Mouse (Mus musculus) layer of hippocampus, adult 8-10 months (tissue): Measurements from ENCODE around the gene Pltp. TPM values are rescaled to one million over a fixed set of nuclear protein-coding genes. Genes with fewer than 3 reads are reported as not detected.
"Not testable (repeated sequence)": the region's sequence is repeated elsewhere in the genome, so short reads cannot be mapped to it uniquely, and the experiment has no call there.

Experiments
- DNase-seq, 2 experiments: peaks; one replicate each; pipeline ENCODE4 v3.0.0; 2022; ENCODE audit warnings: low spot score in 2 of 2
- total RNA-seq, 4 experiments: library from RNA; stranded (reverse); gene quantifications; 2 replicates each; pipeline ENCODE4 v1.2.4; 2022

Gene Pltp
- total RNA-seq, 4 experiments from 2014 or later, result 81.0 to 114 (median 96.0) TPM

DNA sequence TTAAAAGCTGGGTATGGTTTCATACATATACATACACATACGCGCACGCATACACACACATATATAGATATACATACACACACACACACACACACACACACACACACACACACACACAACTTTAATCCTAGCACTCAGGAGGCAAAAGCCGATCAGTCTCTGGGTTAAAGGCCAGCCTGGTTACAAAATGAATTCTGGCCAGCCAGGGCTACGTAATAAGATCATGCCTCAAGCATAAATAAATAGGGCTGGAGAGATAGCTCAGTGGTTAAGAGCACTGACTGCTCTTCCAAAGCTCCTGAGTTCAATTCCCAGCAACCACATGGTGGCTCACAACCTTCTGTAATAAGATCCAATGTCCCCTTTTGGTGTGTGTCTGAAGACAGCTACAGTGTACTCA lies 1.9 kb downstream of the Pltp start:
- DNase-seq, result not testable (repeated sequence)

DNA sequence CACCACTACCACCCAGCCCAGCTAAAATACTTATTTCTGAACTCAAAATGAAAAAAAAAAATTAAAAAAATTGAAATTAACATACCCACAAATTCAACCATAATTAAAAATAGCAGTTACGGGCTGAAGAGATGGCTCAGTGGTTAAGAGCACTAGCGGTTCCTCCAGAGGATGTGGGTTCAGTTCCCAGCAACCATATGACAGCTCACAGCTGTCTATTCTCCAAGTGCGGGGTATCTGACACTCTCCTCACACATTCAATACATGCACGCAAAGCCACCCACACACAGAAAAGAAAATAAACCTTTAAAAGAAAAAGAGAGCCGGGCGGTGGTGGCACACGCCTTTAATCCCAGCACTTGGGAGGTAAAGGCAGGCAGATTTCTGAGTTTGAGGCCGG lies 7.5 kb downstream of the Pltp start:
- DNase-seq, result no peak

DNA sequence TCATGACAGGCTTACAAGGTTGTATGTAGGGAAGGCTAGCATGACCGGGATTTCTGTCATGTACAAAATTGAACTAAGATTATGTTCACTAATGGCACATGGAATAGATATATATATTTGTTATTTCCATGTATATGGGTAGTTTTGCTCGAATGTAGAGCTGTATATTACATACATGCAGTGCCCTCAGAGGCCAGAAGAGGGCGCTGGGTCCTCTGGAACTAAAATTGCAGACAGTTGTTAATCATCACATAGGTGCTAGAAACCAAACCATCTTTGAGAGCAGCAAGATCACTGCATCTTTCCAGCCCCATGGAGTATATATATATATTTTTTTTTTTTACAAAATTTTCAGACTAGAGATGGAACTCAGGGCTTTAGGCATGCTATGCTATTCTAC lies 11.7 kb downstream of the Pltp start:
- no peak for DNase-seq

DNA sequence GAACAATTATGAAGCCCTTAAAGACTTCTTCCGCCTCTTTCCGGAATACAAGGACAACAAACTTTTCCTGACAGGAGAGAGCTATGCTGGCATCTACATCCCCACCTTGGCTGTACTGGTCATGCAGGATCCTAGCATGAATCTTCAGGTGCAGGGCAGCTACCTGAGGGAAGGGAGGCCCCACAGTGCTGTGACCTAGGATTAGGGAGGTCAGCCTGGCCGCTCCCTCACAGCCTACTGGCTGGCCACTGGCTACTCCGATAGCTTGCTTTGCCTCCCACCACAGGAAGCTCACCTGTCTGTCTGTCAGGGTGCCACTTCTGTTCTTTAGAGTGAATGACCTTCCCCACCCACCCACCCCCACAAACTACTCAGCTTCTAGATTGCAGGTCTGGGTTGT lies 22.3 kb downstream of the Pltp start:
- no peak for DNase-seq

DNA sequence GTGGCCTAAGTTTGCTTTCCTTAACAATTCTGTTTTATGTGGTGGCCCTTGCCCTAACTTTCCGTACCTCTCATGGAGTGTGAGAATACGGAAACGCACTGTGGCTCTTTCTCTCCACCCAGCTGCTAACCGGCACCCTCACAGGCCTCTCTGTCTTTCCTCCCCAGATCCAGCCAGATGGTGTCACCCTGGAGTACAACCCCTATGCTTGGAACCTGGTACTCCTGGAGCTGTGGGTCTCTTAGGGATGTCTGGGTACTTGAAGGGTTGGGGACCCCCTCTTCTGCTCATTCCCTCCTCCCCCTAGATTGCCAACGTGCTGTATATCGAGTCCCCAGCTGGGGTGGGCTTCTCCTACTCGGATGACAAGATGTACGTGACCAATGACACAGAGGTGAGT lies 23.0 kb downstream of the Pltp start:
- DNase-seq, result no peak

DNA sequence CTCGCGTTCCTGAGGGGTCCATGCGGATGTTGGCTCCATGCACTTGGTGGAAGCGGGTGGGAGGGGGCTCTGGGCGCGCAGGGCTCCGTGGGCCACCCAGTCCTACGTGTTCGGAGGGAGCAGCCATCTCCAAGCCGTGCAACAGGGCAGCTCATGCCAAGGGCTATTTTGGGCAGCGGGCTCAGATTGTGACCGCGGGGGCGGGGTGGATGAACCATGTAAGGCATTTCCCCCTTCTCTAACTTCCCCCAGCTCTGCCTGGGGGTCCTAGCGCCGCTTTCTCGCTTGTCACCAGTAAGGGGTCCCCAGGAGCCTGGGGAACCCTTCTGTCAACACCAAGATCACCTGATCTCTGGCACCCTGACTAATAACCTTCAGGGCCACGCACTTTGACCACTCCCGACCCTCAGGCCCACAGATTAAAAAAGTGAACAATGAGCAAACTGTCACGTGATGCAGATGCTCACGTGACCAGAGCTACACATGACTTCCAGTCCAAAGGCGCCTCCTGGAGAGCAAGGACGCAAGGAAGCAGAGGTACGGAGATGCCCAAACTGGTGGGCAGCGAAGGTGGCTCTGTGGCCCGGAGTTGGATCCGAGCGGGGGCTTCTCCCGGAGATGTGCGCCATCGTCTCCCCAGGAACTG lies 24.1 kb downstream of the Pltp start, which contains the start of gene Neurl2:
Gene Neurl2, minus strand, starts transcription at position 143 of the 646 bp plus-strand sequence.
- peak; percentile 92 to 95 for DNase-seq

DNA sequence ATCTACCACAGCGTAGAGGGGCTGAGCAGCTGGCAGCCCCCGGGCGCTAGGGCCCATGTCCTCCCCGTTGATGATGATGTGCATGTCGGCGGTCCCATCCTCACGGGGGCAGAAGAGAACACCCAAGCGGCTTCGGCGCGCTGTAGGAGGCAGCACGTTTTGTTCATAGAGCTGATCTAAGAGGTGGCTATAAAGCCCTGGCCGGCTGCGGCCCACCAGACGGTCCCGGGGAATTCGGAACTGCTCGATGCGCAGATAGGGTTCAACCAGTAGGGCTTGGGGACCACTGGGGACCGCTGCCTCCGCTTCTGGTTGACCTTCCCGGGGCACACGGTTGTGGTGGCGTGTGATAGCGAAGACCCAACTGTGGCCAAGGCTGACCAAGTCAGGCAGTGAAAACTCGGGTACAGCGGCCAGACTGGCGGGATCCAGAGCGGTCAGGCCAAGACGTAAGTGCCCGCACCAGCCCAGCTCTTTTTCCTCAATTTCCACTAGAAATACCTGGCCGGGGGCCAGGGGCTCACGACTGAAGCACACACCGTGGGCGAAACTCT lies 24.7 kb downstream of the Pltp start, which contains the start of gene Ctsa:
Gene Ctsa, plus strand, starts transcription at position 126 of the 554 bp plus-strand sequence.
- DNase-seq, result peak; percentile 75 to 80

DNA sequence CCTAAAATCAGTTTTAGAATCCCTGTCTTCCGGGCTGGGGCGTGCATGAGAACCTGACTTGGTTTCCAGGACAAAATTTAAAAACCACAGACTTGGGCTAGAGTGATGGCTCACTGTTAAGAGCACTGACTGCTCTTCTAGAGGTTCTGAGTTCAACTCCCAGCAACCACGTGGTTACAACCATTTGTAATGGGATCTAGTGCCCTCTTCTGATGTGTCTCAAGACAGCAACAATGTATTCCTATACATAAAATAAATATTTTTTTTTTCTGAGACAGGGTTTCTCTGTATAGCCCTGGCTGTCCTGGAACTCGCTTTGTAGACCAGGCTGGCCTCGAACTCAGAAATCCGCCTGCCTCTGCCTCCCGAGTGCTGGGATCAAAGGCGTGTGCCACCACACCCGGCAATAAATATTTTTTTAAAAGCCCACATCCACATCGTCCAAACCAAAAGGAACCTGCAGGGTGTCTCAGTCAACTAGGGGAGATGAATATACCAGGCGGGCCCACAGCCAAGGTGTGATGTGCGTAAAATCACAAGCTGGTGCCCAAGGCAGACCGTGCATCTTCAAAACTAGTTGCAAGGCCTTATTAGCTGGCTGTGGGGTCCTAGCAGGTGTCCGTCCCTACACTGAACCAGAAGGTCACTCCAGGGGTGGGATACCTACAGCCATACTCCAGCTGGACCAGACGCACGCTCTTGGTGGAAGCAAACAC lies 25.3 kb downstream of the Pltp start:
- DNase-seq, result no peak

DNA sequence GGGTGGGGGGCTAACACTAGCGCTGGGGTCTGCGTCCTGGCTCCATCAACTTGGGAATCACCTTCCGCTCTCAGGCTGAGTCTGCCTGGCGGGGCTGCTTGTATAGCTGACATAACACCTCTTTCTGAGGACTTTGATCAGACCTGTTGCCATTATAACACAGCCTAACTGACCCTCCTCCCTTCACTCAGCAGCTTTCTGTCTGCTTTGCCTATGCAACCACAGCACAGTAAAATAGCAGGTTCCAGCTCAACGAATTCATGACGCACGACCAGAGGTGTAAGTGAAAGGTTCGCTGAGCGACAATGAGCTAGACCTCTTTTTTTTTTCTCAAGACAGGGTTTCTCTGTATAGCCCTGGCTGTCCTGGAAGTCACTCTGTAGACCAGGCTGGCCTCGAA lies 26.5 kb downstream of the Pltp start:
- DNase-seq, result no peak

DNA sequence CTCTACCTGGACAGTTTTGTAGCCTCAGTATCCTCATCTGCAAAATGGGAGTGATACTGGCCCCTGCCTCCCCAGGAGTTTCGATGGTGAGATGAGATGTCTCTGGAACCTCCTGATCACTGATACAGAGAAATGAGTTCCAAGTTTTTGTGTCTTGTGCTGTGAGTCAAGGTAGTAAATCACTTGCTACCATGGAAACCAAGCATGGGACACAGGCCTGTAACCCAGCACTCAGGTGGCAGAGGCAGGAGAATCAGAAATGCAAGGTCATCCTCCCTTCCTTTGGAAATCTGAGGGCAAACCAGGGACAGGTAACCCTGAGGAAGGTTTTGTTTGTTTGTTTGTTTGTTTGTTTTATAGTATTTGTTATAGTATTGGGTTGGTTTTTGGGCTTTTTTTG lies 28.4 kb downstream of the Pltp start:
- no peak for DNase-seq

DNA sequence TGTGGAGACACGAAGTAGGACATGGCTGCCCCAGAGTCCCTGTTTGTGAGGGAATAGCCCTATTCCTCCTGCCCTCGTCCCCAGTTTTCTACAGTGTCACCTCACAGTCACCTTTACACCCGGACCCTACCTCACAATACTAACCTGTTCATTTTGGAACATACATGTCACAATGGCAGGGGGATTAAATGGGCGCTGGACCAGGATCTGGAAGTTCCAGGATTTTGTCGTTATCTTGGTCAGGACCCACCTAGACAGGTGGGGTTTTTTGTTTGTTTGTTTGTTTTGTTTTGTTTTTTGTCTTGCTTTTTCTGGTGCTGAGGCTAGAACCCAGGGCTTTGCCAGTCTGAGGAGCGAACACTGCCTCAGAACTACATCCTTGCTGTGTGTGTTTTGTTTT lies 29.1 kb downstream of the Pltp start, which contains the start of gene Spata25:
Gene Spata25, minus strand, starts transcription at position 101 of the 400 bp plus-strand sequence.
- no peak for DNase-seq

DNA sequence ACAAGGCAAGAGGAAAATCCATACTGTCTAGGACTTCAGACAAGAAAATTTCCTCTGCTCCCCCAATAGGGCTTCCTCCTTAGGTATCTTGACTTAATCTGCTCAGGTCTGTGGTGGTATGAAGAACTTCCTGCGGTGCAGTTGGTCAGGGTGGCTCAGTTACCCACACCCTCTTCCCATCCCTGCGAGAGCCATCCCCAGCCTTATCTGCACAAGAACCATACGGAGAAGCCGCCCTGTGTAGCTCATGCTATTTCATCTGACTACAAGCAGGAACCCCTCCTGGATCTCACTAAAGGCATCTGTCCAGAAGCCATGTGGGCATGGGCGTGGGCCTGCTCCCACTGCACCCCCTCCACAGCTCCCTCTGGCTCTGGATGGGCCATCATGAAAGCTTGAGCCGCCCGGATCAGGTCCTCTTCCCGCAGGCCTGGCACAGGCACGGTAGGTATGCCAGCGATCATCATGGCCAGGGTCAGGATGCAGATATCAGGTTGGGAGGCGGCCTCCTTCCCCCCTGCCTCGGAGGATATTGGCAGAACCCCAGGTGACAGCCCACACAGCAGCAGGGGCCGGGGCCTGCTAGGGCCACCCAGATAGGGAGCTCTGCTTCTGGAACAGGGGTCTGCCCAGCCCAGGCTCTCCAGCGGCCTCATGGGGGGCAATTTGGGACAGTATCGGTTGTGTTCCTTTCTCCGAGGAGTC lies 30.2 kb downstream of the Pltp start:
- DNase-seq, result no peak

DNA sequence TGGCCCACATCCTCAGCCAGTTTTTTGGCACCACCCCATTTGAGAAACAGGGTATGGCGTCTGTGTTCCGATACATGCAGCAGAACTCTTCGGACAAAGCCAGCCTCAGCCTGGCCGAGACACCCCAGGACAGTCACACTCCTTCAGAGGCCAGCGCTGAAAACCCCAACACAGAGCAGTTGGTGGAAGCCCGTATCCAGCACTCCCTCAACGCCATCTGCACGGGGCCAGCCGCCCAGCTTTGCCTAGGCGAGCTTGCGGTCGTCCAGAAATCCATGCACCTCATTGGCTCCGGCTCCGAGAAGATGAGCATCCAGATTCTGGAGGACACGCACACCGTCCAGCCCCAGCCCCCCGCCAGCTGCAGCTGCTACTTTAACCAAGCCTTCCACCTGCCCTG lies 32.0 kb downstream of the Pltp start:
- no peak for DNase-seq

DNA sequence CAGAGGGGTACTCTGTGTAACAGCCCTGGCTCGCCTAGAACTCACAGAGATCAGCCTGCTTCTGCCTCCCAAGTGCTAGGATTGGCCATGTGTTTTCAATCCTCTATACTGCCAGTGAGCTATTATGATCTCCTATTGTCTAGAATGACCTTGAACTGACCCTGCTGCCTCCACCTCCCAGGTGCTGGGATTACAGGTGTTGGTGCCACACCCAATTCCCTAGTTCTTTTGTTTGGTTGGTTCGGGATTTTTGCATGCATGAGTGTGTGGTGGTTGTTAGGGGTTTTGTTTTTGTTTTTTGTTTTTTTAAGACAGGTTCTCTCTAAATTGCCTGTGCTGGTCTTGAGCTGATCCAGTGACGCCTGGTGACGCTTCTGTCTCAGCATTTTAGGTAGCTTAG lies 33.5 kb downstream of the Pltp start:
- DNase-seq, result no peak

DNA sequence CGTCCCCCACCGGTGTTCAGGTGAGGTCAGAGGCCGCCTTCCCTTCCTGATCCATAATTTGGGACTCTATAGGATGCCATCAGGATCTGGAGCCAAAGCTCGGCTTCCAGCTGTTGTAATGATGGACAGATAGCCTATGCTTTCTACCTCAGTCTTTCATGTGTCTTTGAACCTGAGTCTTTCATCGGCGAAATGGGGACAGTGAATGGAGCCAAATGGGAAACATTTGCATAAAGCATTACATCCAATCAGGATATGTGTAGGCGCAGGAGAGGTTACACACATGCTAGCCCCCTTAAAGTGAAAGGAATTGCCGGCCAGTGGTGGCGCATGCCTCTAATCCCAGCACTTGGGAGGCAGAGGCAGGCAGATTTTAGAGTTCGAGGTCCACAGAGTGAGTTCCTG lies 34.3 kb downstream of the Pltp start:
- DNase-seq, result no peak

DNA sequence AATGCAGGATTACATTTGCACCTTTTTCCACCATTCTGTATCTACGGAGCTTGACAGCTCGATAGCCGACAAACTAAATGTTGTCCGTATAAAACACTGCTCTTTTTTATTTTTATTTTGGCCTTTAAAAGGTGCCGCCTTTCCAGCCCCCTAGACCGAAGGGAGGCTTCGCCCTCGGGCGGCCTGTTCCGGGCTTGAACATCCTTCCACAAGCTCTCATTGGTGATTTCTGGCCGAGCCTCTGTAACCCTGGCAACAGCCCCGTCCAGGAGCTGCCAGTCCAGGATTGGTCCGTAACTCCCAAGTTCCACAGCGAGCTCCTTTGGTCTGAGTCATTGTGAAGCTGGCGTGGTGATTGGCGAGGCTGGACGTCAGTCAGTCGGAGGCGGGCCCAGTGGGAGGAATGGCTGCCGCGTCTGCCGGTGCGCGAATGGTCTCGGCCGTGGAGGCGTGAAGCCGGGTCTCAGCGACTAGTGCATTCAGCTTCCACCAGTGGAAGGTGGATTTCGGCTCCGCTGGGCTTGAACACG lies 34.8 kb downstream of the Pltp start, which contains the start of gene Zswim1:
Gene Zswim1, plus strand, starts transcription at position 51 of the 530 bp plus-strand sequence.
- peak; percentile 99 to 100 for DNase-seq

DNA sequence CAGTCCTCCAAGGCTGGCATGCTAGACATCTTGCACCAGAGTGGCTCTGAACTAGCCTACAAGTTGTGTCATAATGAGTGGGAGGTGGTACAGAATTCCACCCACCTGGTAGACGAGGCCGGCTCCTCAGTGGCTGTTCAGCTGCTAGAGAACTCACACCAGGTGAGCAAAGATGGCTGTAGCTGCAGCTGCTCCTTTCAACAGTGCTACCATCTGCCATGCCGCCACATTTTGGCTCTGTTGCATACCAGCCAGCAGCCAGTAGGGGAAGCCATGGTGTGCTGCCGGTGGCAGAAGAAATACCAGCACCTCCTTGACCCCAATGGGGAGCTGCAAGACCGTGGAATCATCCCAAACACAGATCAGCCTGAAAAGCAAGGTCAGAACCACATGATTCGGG lies 36.5 kb downstream of the Pltp start:
- DNase-seq, result no peak

DNA sequence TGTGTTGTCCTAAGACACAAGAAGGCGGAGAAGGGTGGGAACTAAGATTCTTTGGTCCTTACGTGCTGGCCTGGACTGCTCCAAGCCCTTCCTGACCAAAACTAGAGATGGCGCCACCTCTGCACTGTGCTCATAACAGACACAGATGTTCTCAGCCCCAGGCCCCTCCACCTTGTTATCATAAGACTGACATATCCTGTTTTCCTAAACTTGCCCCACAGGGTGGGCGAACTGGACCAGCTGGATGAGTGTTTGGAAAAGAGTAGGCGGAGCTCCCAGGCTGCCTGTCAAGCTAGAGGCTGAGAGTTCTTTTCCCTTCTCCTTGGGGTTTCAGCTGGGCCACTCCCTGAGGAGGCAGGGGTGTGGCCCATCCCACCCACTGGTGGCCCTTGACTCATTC lies 39.8 kb downstream of the Pltp start:
- DNase-seq, result no peak

DNA sequence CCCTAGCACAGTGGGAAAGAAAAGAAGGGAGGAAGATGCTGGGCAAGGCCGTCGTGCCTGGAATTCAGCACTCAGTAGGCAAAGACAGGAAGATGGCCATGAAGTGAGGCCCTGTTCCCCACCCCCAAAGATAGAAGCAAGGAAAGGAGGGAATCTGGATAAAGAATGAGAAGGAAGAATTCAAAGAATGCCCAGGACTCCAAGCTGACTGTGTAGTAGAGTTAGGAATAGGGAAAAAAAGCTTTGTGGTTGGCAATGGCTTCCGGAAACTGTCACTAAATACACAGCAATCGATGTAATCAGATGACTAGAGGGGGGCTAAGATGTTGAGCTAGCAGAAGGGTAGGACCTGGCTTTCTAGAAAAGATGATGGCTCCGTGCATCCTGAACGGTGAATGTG lies 40.3 kb downstream of the Pltp start:
- DNase-seq, result no peak

DNA sequence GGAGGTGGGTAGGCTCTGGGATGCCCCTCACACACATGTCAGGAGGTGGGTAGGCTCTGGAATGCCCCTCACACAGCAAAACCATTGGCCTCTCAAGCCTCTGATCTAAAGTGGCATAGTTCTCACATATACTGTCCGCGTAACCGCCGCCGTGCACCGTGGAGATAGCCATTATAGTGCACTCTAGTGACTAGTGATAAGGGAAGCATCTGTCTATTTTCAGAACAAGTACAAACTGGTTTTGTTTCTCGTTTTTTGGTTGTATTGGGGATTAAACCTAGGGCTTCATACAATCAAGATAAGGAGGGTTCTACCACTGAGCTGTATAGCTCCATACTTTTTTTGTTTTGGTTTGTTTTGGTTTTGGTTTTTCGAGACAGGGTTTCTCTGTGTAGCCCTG lies 41.7 kb downstream of the Pltp start:
- no peak for DNase-seq

DNA sequence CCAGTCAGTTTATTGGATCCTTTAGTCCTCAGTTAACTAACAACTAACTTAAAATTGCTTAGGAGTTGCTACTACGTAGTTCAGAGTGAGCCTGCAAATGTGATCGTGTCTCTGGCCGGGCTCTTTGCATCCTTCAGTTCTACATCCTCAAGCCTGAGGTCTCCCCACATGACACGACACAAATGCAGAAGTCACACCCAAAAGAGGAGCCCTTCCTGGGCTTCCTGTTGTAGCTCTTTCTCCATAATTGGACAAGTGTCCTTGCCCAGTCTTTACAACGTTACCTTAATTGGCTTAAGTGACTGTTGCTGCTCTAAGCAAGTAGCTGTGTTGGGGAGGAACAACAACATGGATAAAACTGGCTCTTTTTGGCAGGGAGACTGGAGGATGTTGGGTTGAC lies 42.2 kb downstream of the Pltp start:
- DNase-seq, result no peak

DNA sequence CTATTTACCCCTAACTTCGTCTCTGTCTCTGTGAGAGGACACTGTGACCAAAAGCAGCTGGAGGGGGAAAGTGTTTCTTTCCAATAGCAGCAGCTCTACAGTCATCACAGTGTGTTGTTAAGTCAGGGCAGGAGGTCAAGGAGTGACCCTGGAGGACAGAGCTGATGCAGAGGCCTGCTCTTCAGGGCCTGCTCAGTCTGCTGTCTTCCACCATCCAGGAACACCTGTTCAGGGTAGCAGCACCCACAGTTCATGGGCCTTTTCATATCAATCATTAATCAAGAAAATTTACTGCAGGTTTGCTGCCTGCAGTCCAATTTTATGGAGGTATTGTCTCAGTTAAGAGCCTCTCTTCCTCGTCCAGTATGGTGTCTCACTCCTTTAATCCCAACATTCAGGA lies 44.0 kb downstream of the Pltp start:
- DNase-seq, result no peak
